Mouse (Mus musculus) heart, embryonic 13.5 days (tissue): Measurements from ENCODE around the gene Glod5. TPM values are rescaled to one million over a fixed set of nuclear protein-coding genes. Genes with fewer than 3 reads are reported as not detected.

Experiments used
- ATAC-seq: fragments of 200-750 bp; cut with Nextera tagmentation; 2 replicates; pipeline ENCODE4 v1.8.0; 2017; ENCODE audit warnings: moderate TSS enrichment; ENCODE audit not compliant: insufficient number of reproducible peaks, low FRiP score, low TSS enrichment; ENCODE audit errors: extremely low read depth
- H3K27ac ChIP-seq: fragments of 300-500 bp; sonication (generic); replicated peaks from 2 replicates; pipeline ENCODE4 v1.5.1; 2015; ENCODE audit warnings: moderate library complexity, mild to moderate bottlenecking, inconsistent platforms
- H3K27me3 ChIP-seq: fragments of 300-500 bp; sonication (generic); replicated peaks from 2 replicates; pipeline ENCODE4 v1.6.1; 2015; ENCODE audit warnings: mild to moderate bottlenecking, inconsistent platforms
- H3K36me3 ChIP-seq: fragments of 300-500 bp; sonication (generic); 2 replicates; pipeline ENCODE4 v1.6.1; 2015; ENCODE audit warnings: mild to moderate bottlenecking, inconsistent platforms
- H3K4me1 ChIP-seq: fragments of 300-500 bp; sonication (generic); 2 replicates; pipeline ENCODE4 v1.6.1; 2015; ENCODE audit warnings: inconsistent platforms
- H3K4me2 ChIP-seq: fragments of 300-500 bp; sonication (generic); 2 replicates; pipeline ENCODE4 v1.6.1; 2015; ENCODE audit warnings: inconsistent platforms, mild to moderate bottlenecking, moderate library complexity
- H3K4me3 ChIP-seq: fragments of 300-500 bp; sonication (generic); 2 replicates; pipeline ENCODE4 v1.5.1; 2015; ENCODE audit warnings: moderate library complexity, mild to moderate bottlenecking, inconsistent platforms
- H3K9ac ChIP-seq: fragments of 300-500 bp; sonication (generic); 2 replicates; pipeline ENCODE4 v1.6.1; 2015; ENCODE audit warnings: inconsistent platforms, mild to moderate bottlenecking, moderate library complexity
- H3K9me3 ChIP-seq: fragments of 300-500 bp; sonication (generic); 2 replicates; pipeline ENCODE4 v1.6.1; 2016; ENCODE audit warnings: inconsistent platforms
- WGBS: fragments of 180-500 bp; shearing (Covaris S2); methylation state at CpG from one replicate; pipeline ENCODE4 v1.1.7; 2015; ENCODE audit warnings: mixed read lengths; 5-methylcytosine and 5-hydroxymethylcytosine counted together
- polyA plus RNA-seq: library from polyadenylated mRNA; unstranded; fragments of >200 nt; fragmentation: Nextera tagmentation; extraction: Ambion mirVana; gene quantifications from 2 replicates; pipeline ENCODE4 v1.2.1, GENCODE M21; 2015

Gene Glod5
- polyA plus RNA-seq, 1 experiment from 2014 or later, result 0.53 TPM

DNA sequence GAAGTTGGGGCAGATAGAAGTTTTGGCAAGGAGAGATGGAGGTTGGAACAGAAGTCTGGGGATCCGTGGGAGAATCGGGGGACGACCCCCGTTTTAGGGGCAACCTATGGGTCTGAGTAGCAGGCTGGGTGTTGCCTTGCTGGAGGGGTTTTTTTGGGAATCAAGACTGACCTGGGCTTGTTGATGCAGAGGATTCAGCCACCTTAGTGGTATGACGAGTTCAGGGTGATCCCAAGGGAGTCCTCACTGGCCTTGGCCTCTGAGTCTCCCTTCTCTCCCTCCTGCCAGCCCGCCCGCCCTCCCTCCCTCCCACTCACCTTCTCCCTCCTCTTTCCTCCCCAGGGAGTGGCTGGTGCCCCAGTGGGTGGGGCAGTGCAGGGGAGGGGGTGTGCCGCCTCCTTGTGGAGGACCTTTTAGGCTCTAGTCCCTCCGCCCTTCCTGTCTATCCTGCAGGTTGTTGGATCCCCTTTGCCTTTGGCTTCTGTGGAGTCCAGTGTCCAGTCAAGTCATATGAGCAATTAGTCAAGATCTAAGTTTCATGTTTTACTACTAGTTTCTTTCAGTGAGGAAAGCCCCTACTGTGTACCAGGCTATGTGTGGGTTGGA is 50.6 kb downstream of the Glod5 start:
- Histone ChIP-seq H3K9ac (no peak overlapping the region), H3K9me3 (no peaks in the 10 kb centered on the region), H3K36me3 (no peaks in the 10 kb centered on the region), H3K27ac (no peak overlapping the region), H3K4me3 (peak overlapping the region; percentile 22; the same call in 1 of the 2 replicates), H3K4me1 (no peaks in the 10 kb centered on the region), H3K4me2 (peak overlapping the region; percentile 33), H3K27me3 (no peaks in the 10 kb centered on the region)
- ATAC-seq, result peak; percentile 61
- WGBS, result 70% methylated on average over 7 of the region's 9 CpGs

DNA sequence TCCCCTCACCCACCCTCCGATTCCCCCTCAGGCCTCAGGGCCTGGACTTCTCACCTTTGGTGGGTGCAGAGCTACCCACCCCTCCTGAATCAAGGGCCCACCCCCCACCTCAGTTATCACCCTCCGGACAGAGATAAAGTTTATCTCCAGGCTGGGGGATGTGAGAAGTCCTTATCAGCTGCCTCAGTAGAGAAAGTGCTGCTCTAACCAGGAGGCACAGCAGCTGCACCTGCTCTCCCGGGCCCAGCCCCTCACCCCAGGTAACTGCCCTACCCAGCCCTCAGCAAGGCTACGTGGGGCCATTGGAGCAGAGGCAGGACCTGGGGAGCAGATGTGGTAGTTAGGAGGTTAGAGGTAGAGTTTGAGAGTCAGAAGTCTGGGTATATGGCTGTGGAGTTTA is 52.1 kb downstream of the Glod5 start:
- Histone ChIP-seq H3K9me3 (no peaks in the 10 kb centered on the region), H3K27ac (no peak overlapping the region), H3K9ac (no peak overlapping the region), H3K27me3 (no peaks in the 10 kb centered on the region), H3K4me2 (peak overlapping the region; percentile 33; the same call in 1 of the 2 replicates), H3K4me1 (no peaks in the 10 kb centered on the region), H3K36me3 (no peaks in the 10 kb centered on the region), H3K4me3 (peak overlapping the region; percentile 22)
- ATAC-seq, result no peak
- WGBS, result 29% methylated on average over 4 of the region's 4 CpGs

DNA sequence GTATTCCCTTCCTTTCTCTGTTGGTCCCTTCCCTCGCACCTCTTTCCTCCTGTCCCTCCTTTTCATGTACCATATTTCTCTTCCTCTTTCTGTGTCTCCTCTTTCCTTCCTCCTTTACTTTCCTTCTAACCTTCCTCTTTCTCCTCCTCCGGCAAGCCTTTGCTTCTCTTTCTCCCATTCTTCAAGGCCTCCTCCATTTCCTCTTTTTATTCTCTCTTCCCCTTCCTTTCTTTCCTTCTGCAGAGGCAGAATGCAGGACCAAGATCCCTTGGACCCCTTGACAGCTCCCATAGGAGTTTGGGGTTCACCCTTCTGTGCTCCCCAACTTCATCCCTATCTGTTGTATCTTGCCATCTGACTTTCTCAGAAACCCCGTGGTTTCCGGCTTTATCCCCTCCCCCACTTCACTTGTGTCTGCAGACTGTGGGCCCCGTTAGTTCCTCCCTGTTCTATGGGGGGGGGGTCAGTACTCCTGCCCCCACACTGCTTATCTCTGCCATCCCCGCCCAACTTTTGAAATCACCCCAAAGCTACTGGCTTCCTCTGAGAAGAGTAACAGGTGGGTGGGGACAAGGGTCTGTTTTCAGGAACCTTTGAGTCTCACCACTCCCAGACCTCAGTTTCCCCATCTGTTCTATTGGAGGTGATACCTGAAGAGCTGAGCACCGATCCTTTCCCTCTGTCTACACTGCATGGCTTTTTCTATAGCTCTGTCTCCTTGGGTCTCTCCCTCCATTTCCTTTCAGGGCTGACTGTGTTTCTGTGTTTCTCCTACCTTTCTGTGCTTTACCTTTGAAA is 54.3 kb downstream of the Glod5 start:
- H3K27ac ChIP-seq, result no peak overlapping the region
- ATAC-seq, result no peak
- 55% methylated on average over 7 of the region's 7 CpGs for WGBS
- H3K4me3 ChIP-seq, result no peak overlapping the region
- H3K4me1 ChIP-seq, result no peaks in the 10 kb centered on the region
- H3K27me3 ChIP-seq, result no peaks in the 10 kb centered on the region
- H3K9ac ChIP-seq, result no peak overlapping the region
- no peak overlapping the region for H3K4me2 ChIP-seq
- no peaks in the 10 kb centered on the region for H3K36me3 ChIP-seq
- no peaks in the 10 kb centered on the region for H3K9me3 ChIP-seq

DNA sequence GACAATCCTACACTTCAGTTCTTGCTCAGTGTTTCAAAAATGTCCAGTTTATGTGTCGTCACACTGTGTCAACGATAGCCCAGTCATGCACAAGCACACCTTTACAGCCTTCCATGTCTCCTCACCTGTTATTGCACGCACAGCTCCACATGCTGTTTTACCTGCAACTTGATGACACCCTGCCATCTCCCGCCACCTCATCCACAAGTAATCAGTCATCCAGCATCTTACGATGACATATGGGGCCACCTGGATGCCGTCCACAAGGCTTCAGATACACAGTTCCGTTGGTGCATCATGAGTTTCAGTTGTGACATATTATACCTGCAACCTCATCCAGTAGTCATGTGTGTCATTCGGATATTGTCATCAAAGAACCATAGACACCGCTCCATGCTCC is 59.4 kb downstream of the Glod5 start:
- H3K36me3 ChIP-seq, result no peaks in the 10 kb centered on the region
- H3K4me1 ChIP-seq, result no peaks in the 10 kb centered on the region
- H3K4me2 ChIP-seq, result no peak overlapping the region
- WGBS, result 86% methylated on average over 9 of the region's 9 CpGs
- no peak overlapping the region for H3K27ac ChIP-seq
- no peaks in the 10 kb centered on the region for H3K27me3 ChIP-seq
- H3K9ac ChIP-seq, result no peak overlapping the region
- ATAC-seq, result no peak
- H3K4me3 ChIP-seq, result no peak overlapping the region
- H3K9me3 ChIP-seq, result no peaks in the 10 kb centered on the region

Other genes with a start within 250 kb of the Glod5 start
- 26.7 and 27.3 TPM in 2 replicates for gene Gripap1, start 228.7 kb downstream of the Glod5 start, polyA plus RNA-seq
- gene Kcnd1, start 196.2 kb downstream of the Glod5 start, polyA plus RNA-seq, result 0.72 and 1.2 TPM in 2 replicates
- 28.0 and 29.4 TPM in 2 replicates for gene Otud5, start 177.1 kb downstream of the Glod5 start, polyA plus RNA-seq
- 5.9 and 6.7 TPM in 2 replicates for gene Pim2, start 140.2 kb downstream of the Glod5 start, polyA plus RNA-seq
- gene Slc35a2, start 134.5 kb downstream of the Glod5 start, polyA plus RNA-seq, result 24.1 and 25.4 TPM in 2 replicates
- gene Pqbp1, start 119.2 kb downstream of the Glod5 start, polyA plus RNA-seq, result 79.0 and 81.7 TPM in 2 replicates
- 130 and 143 TPM in 2 replicates for gene Timm17b, start 119.1 kb downstream of the Glod5 start, polyA plus RNA-seq
- gene Gm10491, start 110.7 kb downstream of the Glod5 start, polyA plus RNA-seq, result not detected in 2 replicates
- not detected in 2 replicates for gene Gm10490, start 109.0 kb downstream of the Glod5 start, polyA plus RNA-seq
- 0.42 and 0.78 TPM in 2 replicates for gene Pcsk1n, start 98.7 kb downstream of the Glod5 start, polyA plus RNA-seq
- gene Eras, start 89.9 kb downstream of the Glod5 start, polyA plus RNA-seq, result not detected in 2 replicates
- 22.8 and 24.9 TPM in 2 replicates for gene Hdac6, start 70.6 kb downstream of the Glod5 start, polyA plus RNA-seq
- gene Gata1, start 40.4 kb downstream of the Glod5 start, polyA plus RNA-seq, result 2.8 and 5.9 TPM in 2 replicates
- gene Suv39h1, start 56.3 kb upstream of the Glod5 start, polyA plus RNA-seq, result 34.4 and 34.9 TPM in 2 replicates
- gene Was, start 72.0 kb upstream of the Glod5 start, polyA plus RNA-seq, result 0.24 and 0.33 TPM in 2 replicates
- gene Wdr13, start 114.4 kb upstream of the Glod5 start, polyA plus RNA-seq, result 20.9 and 22.8 TPM in 2 replicates
- gene Rbm3, start 127.4 kb upstream of the Glod5 start, polyA plus RNA-seq, result 323 and 335 TPM in 2 replicates
- 9.0 and 10.4 TPM in 2 replicates for gene Tbc1d25, start 157.7 kb upstream of the Glod5 start, polyA plus RNA-seq
- 26.2 and 29.2 TPM in 2 replicates for gene Ebp, start 175.0 kb upstream of the Glod5 start, polyA plus RNA-seq
- gene Porcn, start 188.0 kb upstream of the Glod5 start, polyA plus RNA-seq, result 3.7 and 3.9 TPM in 2 replicates
- 23.8 and 27.5 TPM in 2 replicates for gene Ftsj1, start 233.9 kb upstream of the Glod5 start, polyA plus RNA-seq